Mouse (Mus musculus) retina, adult 2 months (tissue): ENCODE results near the gene Trpc7.

Experiments used
- DNase-seq: peaks from one replicate; pipeline ENCODE4 v3.0.0-alpha.2; 2012; ENCODE audit warnings: low read depth, low spot score

The Trpc7 gene

GRCm38 (mm10) chr13:56747554-56747953 lies 148.2 kb downstream of the Trpc7 start:
- DNase-seq = no peak

GRCm38 (mm10) chr13:56746739-56747532 lies 148.9 kb downstream of the Trpc7 start:
- DNase-seq = no peak

GRCm38 (mm10) chr13:56742325-56742901 lies 153.4 kb downstream of the Trpc7 start:
- no peak for DNase-seq

- DNase-seq = no peak
These were observed 154.1 kb downstream of the Trpc7 start for GRCm38 (mm10) chr13:56741691-56742090.

- no peak for DNase-seq
These were observed 155.3 kb downstream of the Trpc7 start for GRCm38 (mm10) chr13:56740496-56740895.

GRCm38 (mm10) chr13:56739556-56739955 lies 156.2 kb downstream of the Trpc7 start:
- no peak for DNase-seq

- DNase-seq = no peak
These were observed 160.4 kb downstream of the Trpc7 start for GRCm38 (mm10) chr13:56735212-56735875.

GRCm38 (mm10) chr13:56734617-56735016 lies 161.2 kb downstream of the Trpc7 start:
- DNase-seq = no peak

GRCm38 (mm10) chr13:56729046-56729445 lies 166.7 kb downstream of the Trpc7 start:
- no peak for DNase-seq

- no peak for DNase-seq
These were observed 169.2 kb downstream of the Trpc7 start for GRCm38 (mm10) chr13:56726551-56726950.
